Mouse (Mus musculus): ENCODE data around the gene Arl2bp. TPM values are rescaled to one million over a fixed set of nuclear protein-coding genes. Genes with fewer than 3 reads are reported as not detected.

Arl2bp gene
- polyA plus RNA-seq, 1 experiment from 2014 or later = 101 TPM

DNA sequence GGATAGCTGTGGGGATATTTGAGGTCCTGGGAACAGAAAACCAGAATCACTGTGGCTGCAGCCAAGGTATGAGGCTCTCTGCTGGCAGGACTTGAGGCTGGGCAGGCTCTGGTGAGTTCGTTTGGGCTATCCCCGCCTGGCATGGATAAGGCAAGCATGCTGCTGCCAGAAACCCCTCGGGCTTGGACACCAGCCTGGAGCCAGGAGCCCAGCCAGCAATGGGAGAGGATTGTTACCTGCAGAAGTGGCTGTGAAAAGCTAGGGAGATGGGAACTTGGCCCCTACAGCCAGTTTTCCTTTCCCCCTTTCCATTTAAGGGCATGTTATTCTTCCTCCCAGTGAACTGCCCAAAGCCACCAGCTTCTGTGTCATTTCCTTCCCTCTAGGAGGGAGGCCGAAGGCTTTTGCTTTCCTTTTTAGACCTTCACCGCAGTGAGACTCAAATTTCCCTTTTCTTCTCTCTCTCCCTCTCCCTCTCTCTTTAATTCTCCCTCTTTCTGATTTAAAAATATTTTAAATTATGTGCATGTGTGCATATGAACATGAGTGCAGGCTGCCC, 44.8 kb downstream of the Arl2bp start:
- Histone ChIP-seq H3K4me2 (ENCODE audit: low read length) (no peak overlapping the region), H3K36me3 (ENCODE audit: control insufficient read depth, insufficient read depth, low read length) (no peaks in the 10 kb centered on the region), H3K9me3 (replicated peaks; ENCODE audit: control insufficient read depth, low read length) (no peaks in the 10 kb centered on the region), H3K4me1 (ENCODE audit: control insufficient read depth, insufficient read depth, low read length) (no peaks in the 10 kb centered on the region), H3K4me3 (ENCODE audit: low read depth, low read length) (no peak overlapping the region), H3K27me3 (replicated peaks; ENCODE audit: control insufficient read depth, insufficient read depth, low read length) (no peaks in the 10 kb centered on the region), H3K27ac (ENCODE audit: low read depth, low read length) (no peak overlapping the region), H3K9ac (ENCODE audit: low read length) (no peak overlapping the region)
- ATAC-seq (no peak), DNase-seq (ENCODE audit: low spot score) (peak; percentile 58)
- 49% methylated on average over 5 of the region's 5 CpGs for WGBS

DNA sequence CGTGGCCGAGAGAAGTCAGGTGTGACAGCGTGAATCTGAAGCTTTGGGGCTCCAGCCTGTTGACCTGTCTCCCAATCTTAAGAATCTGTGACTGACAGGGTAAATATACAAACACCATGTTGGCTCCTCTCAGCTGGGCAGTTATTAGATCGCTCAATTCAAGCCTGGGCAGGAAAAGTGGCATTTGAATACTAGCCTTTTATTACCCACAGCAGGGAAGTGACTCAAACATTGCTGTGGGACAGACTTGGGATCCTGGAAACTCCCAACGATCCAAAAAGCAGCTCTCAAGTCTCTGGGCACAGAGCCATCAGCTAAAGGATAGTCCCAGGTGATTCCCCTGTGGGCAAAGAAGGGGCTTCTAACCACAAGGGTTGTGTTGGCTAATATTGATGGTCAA, 48.2 kb downstream of the Arl2bp start:
- H3K27ac ChIP-seq (ENCODE audit: low read depth, low read length) = no peak overlapping the region
- WGBS = 43% methylated on average over 5 of the region's 5 CpGs
- DNase-seq (ENCODE audit: low spot score) = no peak
- H3K9ac ChIP-seq (ENCODE audit: low read length) = no peak overlapping the region
- H3K4me1 ChIP-seq (ENCODE audit: control insufficient read depth, insufficient read depth, low read length) = no peaks in the 10 kb centered on the region
- no peaks in the 10 kb centered on the region for H3K9me3 ChIP-seq (replicated peaks; ENCODE audit: control insufficient read depth, low read length)
- no peaks in the 10 kb centered on the region for H3K27me3 ChIP-seq (replicated peaks; ENCODE audit: control insufficient read depth, insufficient read depth, low read length)
- H3K4me2 ChIP-seq (ENCODE audit: low read length) = no peak overlapping the region
- no peak for ATAC-seq
- H3K4me3 ChIP-seq (ENCODE audit: low read depth, low read length) = no peak overlapping the region
- H3K36me3 ChIP-seq (ENCODE audit: control insufficient read depth, insufficient read depth, low read length) = no peaks in the 10 kb centered on the region

DNA sequence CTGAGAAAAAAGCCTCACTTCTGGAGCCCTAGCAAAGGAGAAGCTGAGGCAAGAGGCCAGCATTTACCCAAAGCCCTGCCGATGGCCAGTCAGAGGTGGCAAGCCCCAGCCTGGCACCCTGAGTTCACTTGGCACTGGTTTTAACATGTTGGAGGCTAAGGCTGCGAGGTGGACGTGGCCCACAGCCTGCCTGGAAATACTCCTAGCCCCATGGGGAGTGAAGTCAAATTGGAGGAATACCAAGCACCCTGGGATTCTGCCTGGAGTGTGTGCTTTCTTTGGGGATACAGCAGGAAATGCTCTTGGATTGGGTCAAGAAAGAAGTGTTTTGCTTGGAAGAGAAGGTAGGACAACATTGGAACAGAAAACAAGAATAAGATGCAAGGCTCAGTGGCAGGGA, 49.5 kb downstream of the Arl2bp start:
- no peaks in the 10 kb centered on the region for H3K36me3 ChIP-seq (ENCODE audit: control insufficient read depth, insufficient read depth, low read length)
- no peaks in the 10 kb centered on the region for H3K27me3 ChIP-seq (replicated peaks; ENCODE audit: control insufficient read depth, insufficient read depth, low read length)
- H3K4me3 ChIP-seq (ENCODE audit: low read depth, low read length) = no peak overlapping the region
- no peak for ATAC-seq
- no peak overlapping the region for H3K4me2 ChIP-seq (ENCODE audit: low read length)
- no peaks in the 10 kb centered on the region for H3K9me3 ChIP-seq (replicated peaks; ENCODE audit: control insufficient read depth, low read length)
- H3K4me1 ChIP-seq (ENCODE audit: control insufficient read depth, insufficient read depth, low read length) = no peaks in the 10 kb centered on the region
- 82% methylated on average over 3 of the region's 3 CpGs for WGBS
- no peak overlapping the region for H3K27ac ChIP-seq (ENCODE audit: low read depth, low read length)
- no peak for DNase-seq (ENCODE audit: low spot score)
- H3K9ac ChIP-seq (ENCODE audit: low read length) = no peak overlapping the region

DNA sequence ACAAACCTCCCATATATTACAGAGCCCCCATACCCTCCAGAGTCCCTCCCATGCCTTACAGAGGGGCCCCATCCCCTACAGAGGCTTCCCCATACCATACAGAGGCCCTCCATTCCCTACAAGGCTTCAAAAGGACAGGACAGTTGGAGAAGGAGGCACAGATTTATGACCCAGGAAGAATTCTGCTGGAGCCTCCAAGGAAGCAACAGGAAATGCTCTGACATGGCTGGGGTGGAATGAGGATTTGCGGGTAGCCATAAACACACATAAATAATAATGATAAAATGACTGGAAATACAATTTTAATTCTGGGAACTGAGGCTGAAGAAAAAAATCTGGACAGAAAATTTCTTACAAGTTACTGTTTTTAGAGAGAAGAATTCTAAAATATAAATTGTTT, 50.4 kb downstream of the Arl2bp start:
- no peak overlapping the region for H3K4me3 ChIP-seq (ENCODE audit: low read depth, low read length)
- H3K4me1 ChIP-seq (ENCODE audit: control insufficient read depth, insufficient read depth, low read length) = no peaks in the 10 kb centered on the region
- 95% methylated on average over 1 of the region's 1 CpGs for WGBS
- H3K9ac ChIP-seq (ENCODE audit: low read length) = no peak overlapping the region
- no peaks in the 10 kb centered on the region for H3K27me3 ChIP-seq (replicated peaks; ENCODE audit: control insufficient read depth, insufficient read depth, low read length)
- no peak overlapping the region for H3K4me2 ChIP-seq (ENCODE audit: low read length)
- DNase-seq (ENCODE audit: low spot score) (no peak), ATAC-seq (no peak)
- no peak overlapping the region for H3K27ac ChIP-seq (ENCODE audit: low read depth, low read length)
- no peaks in the 10 kb centered on the region for H3K36me3 ChIP-seq (ENCODE audit: control insufficient read depth, insufficient read depth, low read length)
- no peaks in the 10 kb centered on the region for H3K9me3 ChIP-seq (replicated peaks; ENCODE audit: control insufficient read depth, low read length)

Other genes with a start within 250 kb of the Arl2bp start
- gene Nlrc5, start 232.2 kb upstream of the Arl2bp start, polyA plus RNA-seq (2014; fragmentation: Nextera tagmentation; extraction: Ambion mirVana) = 0.17 and 0.36 TPM in 2 replicates
- gene Cpne2, start 133.6 kb upstream of the Arl2bp start, polyA plus RNA-seq (2014; fragmentation: Nextera tagmentation; extraction: Ambion mirVana) = 18.0 and 26.0 TPM in 2 replicates
- 46.4 and 47.6 TPM in 2 replicates for gene Rspry1, start 64.7 kb upstream of the Arl2bp start, polyA plus RNA-seq (2014; fragmentation: Nextera tagmentation; extraction: Ambion mirVana)
- 96.2 and 108 TPM in 2 replicates for gene Fam192a, start 64.6 kb upstream of the Arl2bp start, polyA plus RNA-seq (2014; fragmentation: Nextera tagmentation; extraction: Ambion mirVana)
- gene Pllp, start 29.7 kb downstream of the Arl2bp start, polyA plus RNA-seq (2014; fragmentation: Nextera tagmentation; extraction: Ambion mirVana) = 0.71 and 1.2 TPM in 2 replicates
- gene Ccl22, start 79.0 kb downstream of the Arl2bp start, polyA plus RNA-seq (2014; fragmentation: Nextera tagmentation; extraction: Ambion mirVana) = not detected in 2 replicates
- 11.2 and 18.4 TPM in 2 replicates for gene Cx3cl1, start 105.4 kb downstream of the Arl2bp start, polyA plus RNA-seq (2014; fragmentation: Nextera tagmentation; extraction: Ambion mirVana)
- 0.63 TPM in 1 of 2 replicates, not detected in the other for gene Ccl17, start 143.9 kb downstream of the Arl2bp start, polyA plus RNA-seq (2014; fragmentation: Nextera tagmentation; extraction: Ambion mirVana)
- gene Coq9, start 171.7 kb downstream of the Arl2bp start, polyA plus RNA-seq (2014; fragmentation: Nextera tagmentation; extraction: Ambion mirVana) = 63.1 TPM in 2 replicates
- 124 and 147 TPM in 2 replicates for gene Ciapin1, start 171.8 kb downstream of the Arl2bp start, polyA plus RNA-seq (2014; fragmentation: Nextera tagmentation; extraction: Ambion mirVana)
- gene Polr2c, start 190.8 kb downstream of the Arl2bp start, polyA plus RNA-seq (2014; fragmentation: Nextera tagmentation; extraction: Ambion mirVana) = 163 and 174 TPM in 2 replicates
- 42.6 and 54.7 TPM in 2 replicates for gene Dok4, start 209.7 kb downstream of the Arl2bp start, polyA plus RNA-seq (2014; fragmentation: Nextera tagmentation; extraction: Ambion mirVana)

All from forebrain, embryonic 14.5 days (tissue).